ENCODE assay signal across 17 mouse cellular contexts in genomic region chrX:59585508-59586186, GRCm38 (mm10). TPM values are rescaled to one million over a fixed set of nuclear protein-coding genes. Genes with fewer than 3 reads are reported as not detected.
DNase-seq lines count a peak whose midpoint lies in the region; ATAC-seq and TF ChIP-seq lines count a peak whose summit lies in the region.
"Had no signal": no experiment of that assay in that cellular context is flagged by ENCODE, and none has a peak within 500 bp of the region (broad histone marks: within the 10 kb centered on the region; RNA-seq: fewer than 3 reads in every experiment).

No protein-coding gene starts in this region.

- H3K4me3 ChIP-seq in gastrocnemius, adult 2 months: peak overlapping the region; percentile 70
- peak overlapping the region; percentile 36 for H3K4me3 ChIP-seq in heart, postnatal 0 days (ENCODE audit: low read depth, low read length)
- no peak overlapping the region for H3K4me3 ChIP-seq in heart, embryonic 10.5 days
- H3K4me3 ChIP-seq: forebrain, embryonic 15.5 days; neural tube, embryonic 12.5 days had no signal

- peak; percentile 66 for ATAC-seq in heart, postnatal 0 days (ENCODE audit: insufficient read depth, low read depth)
- peak; percentile 48 for ATAC-seq in inflammation-experienced regulatory T-cells, adult 6 months
- ATAC-seq in erythroid progenitor cell, adult 5-6 weeks (replicated peaks; ENCODE audit: low FRiP score, poor library complexity, severe bottlenecking): no peak
- ATAC-seq: forebrain, embryonic 15.5 days; hindbrain, embryonic 16.5 days had no signal

- DNase-seq in gastrocnemius, adult 2 months: peak; percentile 41
- DNase-seq in gastrocnemius, postnatal 10 days: no peak
- no peak for DNase-seq in heart, postnatal 0 days (ENCODE audit: low spot score)
- DNase-seq in heart, embryonic 10.5 days (ENCODE audit: low spot score): no peak
- DNase-seq in CD4-positive helper T cell, adult 2 months (ENCODE audit: low read depth, low spot score): peak; percentile 48
- DNase-seq in thymus, postnatal 36 days: no peak
- DNase-seq: cerebellum, adult 9-11 months; heart, postnatal 36 days; kidney, adult 18-20 months; kidney, postnatal 36 days; lung, adult 18-20 months had no signal

- peak overlapping the region; percentile 55 for H3K9ac ChIP-seq in heart, postnatal 0 days (replicated peaks; ENCODE audit: low read depth, low read length)
- H3K9ac ChIP-seq: forebrain, embryonic 15.5 days; neural tube, embryonic 12.5 days had no signal

- intact Hi-C loops in gastrocnemius, adult 2 months (cut with DNase I): no loop called here

- H3K4me1 ChIP-seq in heart, postnatal 0 days (ENCODE audit: control insufficient read depth, insufficient read depth): 0 out of 2 replicates have a peak, but pooled peaks cover 3% of the 10 kb centered on the region
- no peaks in the 10 kb centered on the region for H3K4me1 ChIP-seq in heart, embryonic 10.5 days
- H3K4me1 ChIP-seq: forebrain, embryonic 15.5 days; neural tube, embryonic 12.5 days had no signal

- H3K4me2 ChIP-seq in heart, postnatal 0 days (ENCODE audit: low read depth, low read length): peak overlapping the region; percentile 55
- H3K4me2 ChIP-seq: forebrain, embryonic 15.5 days; neural tube, embryonic 12.5 days had no signal

- H3K27ac ChIP-seq in gastrocnemius, adult 2 months: peak overlapping the region; percentile 87
- H3K27ac ChIP-seq in heart, postnatal 0 days (ENCODE audit: low read depth): peak overlapping the region; percentile 71
- no peak overlapping the region for H3K27ac ChIP-seq in heart, embryonic 10.5 days
- H3K27ac ChIP-seq: forebrain, embryonic 15.5 days; neural tube, embryonic 12.5 days had no signal

- no peaks in the 10 kb centered on the region for H3K27me3 ChIP-seq in heart, postnatal 0 days (ENCODE audit: control insufficient read depth, insufficient read depth, low read length)
- H3K27me3 ChIP-seq in heart, embryonic 10.5 days (ENCODE audit: insufficient read depth, poor library complexity, severe bottlenecking): no peaks in the 10 kb centered on the region
- H3K27me3 ChIP-seq: forebrain, embryonic 15.5 days; neural tube, embryonic 12.5 days had no signal

- no peaks in the 10 kb centered on the region for H3K9me3 ChIP-seq in heart, postnatal 0 days (replicated peaks; ENCODE audit: control insufficient read depth, low read length)
- H3K9me3 ChIP-seq in heart, embryonic 10.5 days: no peaks in the 10 kb centered on the region
- H3K9me3 ChIP-seq: forebrain, embryonic 15.5 days; neural tube, embryonic 12.5 days had no signal

- no peak for TF ChIP-seq CTCF in gastrocnemius, adult 2 months (IDR thresholded peaks at IDR 0.05)
- no peak for TF ChIP-seq CTCF in heart, postnatal 0 days (IDR thresholded peaks at IDR 0.05; ENCODE audit: low read depth)

- WGBS in heart, postnatal 0 days: 51% methylated on average over 11 of the region's 11 CpGs
- 61% methylated on average over 11 of the region's 11 CpGs for WGBS in heart, embryonic 10.5 days

- no peak for TF ChIP-seq EP300 in heart, postnatal 0 days (IDR thresholded peaks at IDR 0.05; ENCODE audit: low read depth)

- no peaks in the 10 kb centered on the region for H3K36me3 ChIP-seq in heart, postnatal 0 days (replicated peaks; ENCODE audit: control insufficient read depth, insufficient read depth, low read length)
- no peaks in the 10 kb centered on the region for H3K36me3 ChIP-seq in heart, embryonic 10.5 days
- H3K36me3 ChIP-seq: forebrain, embryonic 15.5 days; neural tube, embryonic 12.5 days had no signal

RNA-seq across cellular contexts. Expression of gene Fgf13, which starts 17.8 kb away (rescaled TPM):
- total RNA-seq in gastrocnemius, adult 2 months (2021): 10 to 100 TPM; 57.6 to 60.8 TPM
- total RNA-seq in gastrocnemius, postnatal 10 days (2021): 10 to 100 TPM; 48.6 to 53.8 TPM
- total RNA-seq in heart, postnatal 0 days (2014; rRNA removed; ENCODE audit: low replicate concordance): 35.5 and 43.9 TPM in 2 replicates
- 85.0 and 88.7 TPM in 2 replicates for polyA plus RNA-seq in heart, postnatal 0 days (2015; fragmentation: Nextera tagmentation; extraction: Ambion mirVana)
- 25.8 and 48.0 TPM in 2 replicates for polyA plus RNA-seq in heart, embryonic 10.5 days (2016; fragmentation: Nextera tagmentation; extraction: Ambion mirVana)
- 10 to 100 TPM in 2 of 3 experiments, 1 to 10 TPM in 1; 7.0 to 13.6 (median 13.4) TPM for polyA plus RNA-seq in inflammation-experienced regulatory T-cells, adult 6 months (2017; shearing (Covaris generic))
- total RNA-seq in erythroid progenitor cell, adult 5-6 weeks (2015; ENCODE audit: low replicate concordance): 1.3 and 1.8 TPM in 2 replicates
- total RNA-seq in erythroid progenitor cell, adult 5-6 weeks (2017; ENCODE audit: low replicate concordance): 0.51 TPM in 1 of 2 replicates, not detected in the other
- total RNA-seq: liver, adult 2 months had no signal
- polyA plus RNA-seq: liver, adult 2 months had no signal

Comparison
In these comparisons a context has a peak if more than half of its experiments do, and no peak if none do; other contexts are left out.
1. DNase-seq: peak in gastrocnemius, adult 2 months (single experiment) and CD4-positive helper T cell, adult 2 months (single experiment); none in gastrocnemius, postnatal 10 days (single experiment), heart, postnatal 0 days (single experiment), heart, embryonic 10.5 days (single experiment) and thymus, postnatal 36 days (0 of 2).
2. RNA of gene Fgf13, which starts 17.8 kb away (total RNA-seq): 57.6 to 60.8 TPM in gastrocnemius, adult 2 months, 48.6 to 53.8 TPM in gastrocnemius, postnatal 10 days and 35.5 to 43.9 TPM in heart, postnatal 0 days; 0.51 to 1.8 TPM in erythroid progenitor cell, adult 5-6 weeks; every median in the first group is over 10 times any median in the second.